Mouse (Mus musculus): Measurements from ENCODE around the gene 2010300C02Rik. TPM values are rescaled to one million over a fixed set of nuclear protein-coding genes. Genes with fewer than 3 reads are reported as not detected.
A peak's percentile ranks its signal among the peaks of the same experiment; 100 is the strongest.

2010300C02Rik gene
- polyA plus RNA-seq, 1 experiment from 2014 or later: 6.5 TPM

GRCm38 (mm10) chr1:37687515-37687914 lies 32.4 kb downstream of the 2010300C02Rik start:
- DNase-seq (ENCODE audit: low spot score): peak; percentile 76

GRCm38 (mm10) chr1:37686953-37687441 lies 32.9 kb downstream of the 2010300C02Rik start:
- Histone ChIP-seq H3K4me3 (ENCODE audit: low read depth, low read length) (no peak overlapping the region), H3K27me3 (replicated peaks; ENCODE audit: control insufficient read depth, insufficient read depth, low read length) (no peaks in the 10 kb centered on the region), H3K9me3 (ENCODE audit: control insufficient read depth, low read length) (no peaks in the 10 kb centered on the region), H3K36me3 (ENCODE audit: control insufficient read depth, insufficient read depth, low read length) (no peaks in the 10 kb centered on the region), H3K27ac (replicated peaks; ENCODE audit: low read depth, low read length) (no peak overlapping the region), H3K9ac (ENCODE audit: low read depth, low read length) (no peak overlapping the region), H3K4me1 (ENCODE audit: control insufficient read depth, insufficient read depth, low read length) (no peaks in the 10 kb centered on the region), H3K4me2 (ENCODE audit: low read depth, low read length) (no peak overlapping the region)
- DNase-seq (ENCODE audit: low spot score): no peak
- WGBS: 74% methylated on average over 15 of the region's 15 CpGs
- no peak for ATAC-seq (ENCODE audit: low read depth)

More at GRCm38 (mm10) chr1:37687515-37687914, 32.4 kb downstream of the 2010300C02Rik start:
- no peaks in the 10 kb centered on the region for H3K9me3 ChIP-seq (ENCODE audit: control insufficient read depth, low read length)
- no peaks in the 10 kb centered on the region for H3K27me3 ChIP-seq (replicated peaks; ENCODE audit: control insufficient read depth, insufficient read depth, low read length)
- WGBS: 52% methylated on average over 5 of the region's 5 CpGs
- no peak overlapping the region for H3K4me3 ChIP-seq (ENCODE audit: low read depth, low read length)
- H3K9ac ChIP-seq (ENCODE audit: low read depth, low read length): no peak overlapping the region
- ATAC-seq (ENCODE audit: low read depth): peak; percentile 26; the same call in 1 of the 2 replicates
- no peaks in the 10 kb centered on the region for H3K36me3 ChIP-seq (ENCODE audit: control insufficient read depth, insufficient read depth, low read length)
- H3K4me2 ChIP-seq (ENCODE audit: low read depth, low read length): no peak overlapping the region
- H3K4me1 ChIP-seq (ENCODE audit: control insufficient read depth, insufficient read depth, low read length): no peaks in the 10 kb centered on the region
- H3K27ac ChIP-seq (replicated peaks; ENCODE audit: low read depth, low read length): no peak overlapping the region

GRCm38 (mm10) chr1:37678327-37679123 lies 41.4 kb downstream of the 2010300C02Rik start:
- ATAC-seq (ENCODE audit: low read depth) (peak; percentile 70), DNase-seq (ENCODE audit: low spot score) (peak; percentile 79)
- Histone ChIP-seq H3K27me3 (replicated peaks; ENCODE audit: control insufficient read depth, insufficient read depth, low read length) (no peaks in the 10 kb centered on the region), H3K4me3 (ENCODE audit: low read depth, low read length) (no peak overlapping the region), H3K36me3 (ENCODE audit: control insufficient read depth, insufficient read depth, low read length) (no peaks in the 10 kb centered on the region), H3K9ac (ENCODE audit: low read depth, low read length) (no peak overlapping the region), H3K4me1 (ENCODE audit: control insufficient read depth, insufficient read depth, low read length) (no peaks in the 10 kb centered on the region), H3K9me3 (ENCODE audit: control insufficient read depth, low read length) (no peaks in the 10 kb centered on the region), H3K4me2 (ENCODE audit: low read depth, low read length) (no peak overlapping the region), H3K27ac (replicated peaks; ENCODE audit: low read depth, low read length) (no peak overlapping the region)
- 65% methylated on average over 9 of the region's 9 CpGs for WGBS

GRCm38 (mm10) chr1:37676967-37677512 lies 42.8 kb downstream of the 2010300C02Rik start:
- ATAC-seq (ENCODE audit: low read depth) (no peak), DNase-seq (ENCODE audit: low spot score) (no peak)
- no peak overlapping the region for H3K9ac ChIP-seq (ENCODE audit: low read depth, low read length)
- H3K27ac ChIP-seq (replicated peaks; ENCODE audit: low read depth, low read length): no peak overlapping the region
- H3K4me2 ChIP-seq (ENCODE audit: low read depth, low read length): no peak overlapping the region
- 68% methylated on average over 7 of the region's 7 CpGs for WGBS
- H3K9me3 ChIP-seq (ENCODE audit: control insufficient read depth, low read length): no peaks in the 10 kb centered on the region
- no peaks in the 10 kb centered on the region for H3K36me3 ChIP-seq (ENCODE audit: control insufficient read depth, insufficient read depth, low read length)
- no peaks in the 10 kb centered on the region for H3K4me1 ChIP-seq (ENCODE audit: control insufficient read depth, insufficient read depth, low read length)
- H3K4me3 ChIP-seq (ENCODE audit: low read depth, low read length): no peak overlapping the region
- H3K27me3 ChIP-seq (replicated peaks; ENCODE audit: control insufficient read depth, insufficient read depth, low read length): no peaks in the 10 kb centered on the region

GRCm38 (mm10) chr1:37675444-37675843 lies 44.4 kb downstream of the 2010300C02Rik start:
- Histone ChIP-seq H3K27me3 (replicated peaks; ENCODE audit: control insufficient read depth, insufficient read depth, low read length) (no peaks in the 10 kb centered on the region), H3K9me3 (ENCODE audit: control insufficient read depth, low read length) (no peaks in the 10 kb centered on the region), H3K4me2 (ENCODE audit: low read depth, low read length) (no peak overlapping the region), H3K27ac (replicated peaks; ENCODE audit: low read depth, low read length) (no peak overlapping the region), H3K36me3 (ENCODE audit: control insufficient read depth, insufficient read depth, low read length) (no peaks in the 10 kb centered on the region), H3K4me1 (ENCODE audit: control insufficient read depth, insufficient read depth, low read length) (no peaks in the 10 kb centered on the region), H3K4me3 (ENCODE audit: low read depth, low read length) (no peak overlapping the region), H3K9ac (ENCODE audit: low read depth, low read length) (no peak overlapping the region)
- ATAC-seq (ENCODE audit: low read depth): no peak
- DNase-seq (ENCODE audit: low spot score): no peak
- 53% methylated on average over 6 of the region's 6 CpGs for WGBS

GRCm38 (mm10) chr1:37674266-37674665 lies 45.6 kb downstream of the 2010300C02Rik start:
- Histone ChIP-seq H3K9ac (ENCODE audit: low read depth, low read length) (no peak overlapping the region), H3K36me3 (ENCODE audit: control insufficient read depth, insufficient read depth, low read length) (no peaks in the 10 kb centered on the region), H3K4me2 (ENCODE audit: low read depth, low read length) (no peak overlapping the region), H3K4me3 (ENCODE audit: low read depth, low read length) (no peak overlapping the region), H3K27ac (replicated peaks; ENCODE audit: low read depth, low read length) (no peak overlapping the region), H3K9me3 (ENCODE audit: control insufficient read depth, low read length) (no peaks in the 10 kb centered on the region), H3K27me3 (replicated peaks; ENCODE audit: control insufficient read depth, insufficient read depth, low read length) (no peaks in the 10 kb centered on the region), H3K4me1 (ENCODE audit: control insufficient read depth, insufficient read depth, low read length) (no peaks in the 10 kb centered on the region)
- DNase-seq (ENCODE audit: low spot score): no peak
- no peak for ATAC-seq (ENCODE audit: low read depth)
- 89% methylated on average over 8 of the region's 8 CpGs for WGBS

- 62% methylated on average over 4 of the region's 4 CpGs for WGBS
- Histone ChIP-seq H3K27ac (replicated peaks; ENCODE audit: low read depth, low read length) (no peak overlapping the region), H3K27me3 (replicated peaks; ENCODE audit: control insufficient read depth, insufficient read depth, low read length) (no peaks in the 10 kb centered on the region), H3K9me3 (ENCODE audit: control insufficient read depth, low read length) (no peaks in the 10 kb centered on the region), H3K36me3 (ENCODE audit: control insufficient read depth, insufficient read depth, low read length) (no peaks in the 10 kb centered on the region), H3K4me1 (ENCODE audit: control insufficient read depth, insufficient read depth, low read length) (no peaks in the 10 kb centered on the region), H3K4me2 (ENCODE audit: low read depth, low read length) (no peak overlapping the region), H3K4me3 (ENCODE audit: low read depth, low read length) (no peak overlapping the region), H3K9ac (ENCODE audit: low read depth, low read length) (no peak overlapping the region)
- DNase-seq (ENCODE audit: low spot score): no peak
- no peak for ATAC-seq (ENCODE audit: low read depth)
Measured at GRCm38 (mm10) chr1:37671316-37671715, 48.6 kb downstream of the 2010300C02Rik start.

- Histone ChIP-seq H3K9ac (ENCODE audit: low read depth, low read length) (no peak overlapping the region), H3K4me1 (ENCODE audit: control insufficient read depth, insufficient read depth, low read length) (no peaks in the 10 kb centered on the region), H3K27ac (replicated peaks; ENCODE audit: low read depth, low read length) (no peak overlapping the region), H3K36me3 (ENCODE audit: control insufficient read depth, insufficient read depth, low read length) (no peaks in the 10 kb centered on the region), H3K9me3 (ENCODE audit: control insufficient read depth, low read length) (no peaks in the 10 kb centered on the region), H3K4me2 (ENCODE audit: low read depth, low read length) (no peak overlapping the region), H3K27me3 (replicated peaks; ENCODE audit: control insufficient read depth, insufficient read depth, low read length) (no peaks in the 10 kb centered on the region), H3K4me3 (ENCODE audit: low read depth, low read length) (no peak overlapping the region)
- no peak for DNase-seq (ENCODE audit: low spot score)
- no peak for ATAC-seq (ENCODE audit: low read depth)
- WGBS: 78% methylated on average over 6 of the region's 6 CpGs
Measured at GRCm38 (mm10) chr1:37667386-37667785, 52.5 kb downstream of the 2010300C02Rik start.
